Mouse (Mus musculus) embryonic facial prominence, embryonic 15.5 days (tissue): ENCODE measurements at regions not wholly inside any gene's neighbourhood (a gene's known extent, or its start where the extent isn't known, plus 50 kb on each side); places are given as distances from the start of the nearest gene placed in this dataset.

Experiments
- ATAC-seq: fragments of 200-750 bp; cut with Nextera tagmentation; 2 replicates; pipeline ENCODE4 v1.8.0; 2017; ENCODE audit warnings: low read depth, moderate TSS enrichment; ENCODE audit not compliant: insufficient number of reproducible peaks, low FRiP score, low TSS enrichment
- H3K27ac ChIP-seq: fragments of 300-500 bp; sonication (generic); replicated peaks from 2 replicates; pipeline ENCODE4 v1.5.1; 2015; ENCODE audit warnings: mild to moderate bottlenecking, inconsistent platforms
- H3K27me3 ChIP-seq: fragments of 300-500 bp; sonication (generic); 2 replicates; pipeline ENCODE4 v1.6.1; 2015; ENCODE audit warnings: inconsistent platforms
- H3K36me3 ChIP-seq: fragments of 300-500 bp; sonication (generic); 2 replicates; pipeline ENCODE4 v1.6.1; 2015; ENCODE audit warnings: mild to moderate bottlenecking, inconsistent platforms
- H3K4me1 ChIP-seq: fragments of 300-500 bp; sonication (generic); 2 replicates; pipeline ENCODE4 v1.6.1; 2015; ENCODE audit warnings: inconsistent platforms
- H3K4me2 ChIP-seq: fragments of 300-500 bp; sonication (generic); replicated peaks from 2 replicates; pipeline ENCODE4 v1.6.1; 2015; ENCODE audit warnings: mild to moderate bottlenecking, inconsistent platforms
- H3K4me3 ChIP-seq: fragments of 300-500 bp; sonication (generic); replicated peaks from 2 replicates; pipeline ENCODE4 v1.5.1; 2015; ENCODE audit warnings: mild to moderate bottlenecking, inconsistent platforms
- H3K9ac ChIP-seq: fragments of 300-500 bp; sonication (generic); 2 replicates; pipeline ENCODE4 v1.6.1; 2015; ENCODE audit warnings: inconsistent platforms
- H3K9me3 ChIP-seq: fragments of 300-500 bp; sonication (generic); replicated peaks from 2 replicates; pipeline ENCODE4 v1.6.1; 2016; ENCODE audit warnings: inconsistent platforms
- WGBS: fragments of 180-500 bp; shearing (Covaris S2); methylation state at CpG from one replicate; pipeline ENCODE4 v1.1.7; 2015; 5-methylcytosine and 5-hydroxymethylcytosine counted together

DNA sequence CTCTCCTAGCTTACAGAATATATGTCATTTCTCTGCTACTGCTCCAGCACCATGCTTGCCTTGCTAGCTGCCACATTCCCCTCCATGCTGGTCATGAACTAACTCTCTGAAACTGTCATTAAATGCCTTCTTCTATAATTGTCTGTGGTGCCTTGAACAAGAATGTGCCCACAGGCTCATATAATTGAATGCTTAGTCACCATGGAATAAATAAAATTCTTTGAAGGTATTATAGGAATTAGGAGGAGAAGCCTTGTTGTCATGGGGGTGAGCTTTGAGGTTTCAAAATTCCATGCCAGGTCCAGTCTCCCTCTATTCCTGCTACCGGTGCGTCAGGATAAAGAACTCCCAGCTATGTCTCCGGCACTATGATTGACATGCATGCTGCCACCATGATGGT lies 171.9 kb downstream of the Atp6ap1l start:
- Histone ChIP-seq H3K27me3 (no peaks in the 10 kb centered on the region), H3K4me1 (no peaks in the 10 kb centered on the region), H3K27ac (no peak overlapping the region), H3K9ac (no peak overlapping the region), H3K4me3 (no peak overlapping the region), H3K4me2 (no peak overlapping the region), H3K9me3 (no peaks in the 10 kb centered on the region), H3K36me3 (no peaks in the 10 kb centered on the region)
- ATAC-seq, result no peak
- WGBS, result 75% methylated on average over 3 of the region's 3 CpGs

DNA sequence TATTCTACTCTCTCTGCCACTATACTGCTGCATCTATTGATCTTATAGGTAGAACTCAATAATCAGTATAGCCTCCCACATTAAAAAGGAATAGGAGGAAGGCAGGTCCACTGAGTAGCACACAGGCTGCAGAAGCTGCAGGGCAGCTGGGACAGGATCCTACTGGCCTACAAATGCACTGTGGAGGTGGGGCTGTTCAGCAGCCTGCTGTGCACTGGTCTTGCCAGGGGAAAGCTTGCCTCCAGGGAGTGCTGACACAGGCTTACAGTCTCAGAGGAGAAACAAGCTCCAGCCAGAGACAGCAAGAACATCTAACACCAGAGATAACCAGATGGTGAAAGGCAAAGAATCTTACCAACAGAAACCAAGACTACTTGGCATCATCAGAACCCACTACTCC lies 176.1 kb downstream of the Atp6ap1l start:
- Histone ChIP-seq H3K9me3 (no peaks in the 10 kb centered on the region), H3K4me1 (no peaks in the 10 kb centered on the region), H3K36me3 (no peaks in the 10 kb centered on the region), H3K4me2 (no peak overlapping the region), H3K4me3 (no peak overlapping the region), H3K27me3 (no peaks in the 10 kb centered on the region), H3K9ac (no peak overlapping the region), H3K27ac (no peak overlapping the region)
- no peak for ATAC-seq

DNA sequence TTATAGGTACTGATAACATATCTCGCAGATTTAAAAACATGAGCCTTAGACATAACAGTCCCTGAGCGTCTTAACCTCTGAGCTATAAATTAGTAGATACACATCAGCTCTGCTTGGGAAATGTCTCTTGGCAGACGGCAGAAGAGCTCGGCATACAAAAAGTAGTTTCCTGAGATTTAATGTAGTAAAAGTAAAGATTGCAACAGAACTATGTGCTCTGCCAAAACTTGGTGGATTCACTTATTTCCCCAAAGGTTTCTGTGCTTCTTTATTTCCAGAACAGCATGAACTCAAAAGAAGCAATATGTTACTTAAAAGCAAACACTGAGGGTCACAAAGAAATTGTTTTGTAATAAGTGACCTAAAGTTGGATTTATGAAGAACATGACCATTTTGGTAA lies 177.3 kb downstream of the Atp6ap1l start:
- ATAC-seq, result no peak
- Histone ChIP-seq H3K4me3 (no peak overlapping the region), H3K27ac (no peak overlapping the region), H3K4me2 (no peak overlapping the region), H3K9me3 (no peaks in the 10 kb centered on the region), H3K36me3 (no peaks in the 10 kb centered on the region), H3K4me1 (no peaks in the 10 kb centered on the region), H3K9ac (no peak overlapping the region), H3K27me3 (no peaks in the 10 kb centered on the region)
- WGBS, result 48% methylated on average over 4 of the region's 4 CpGs

DNA sequence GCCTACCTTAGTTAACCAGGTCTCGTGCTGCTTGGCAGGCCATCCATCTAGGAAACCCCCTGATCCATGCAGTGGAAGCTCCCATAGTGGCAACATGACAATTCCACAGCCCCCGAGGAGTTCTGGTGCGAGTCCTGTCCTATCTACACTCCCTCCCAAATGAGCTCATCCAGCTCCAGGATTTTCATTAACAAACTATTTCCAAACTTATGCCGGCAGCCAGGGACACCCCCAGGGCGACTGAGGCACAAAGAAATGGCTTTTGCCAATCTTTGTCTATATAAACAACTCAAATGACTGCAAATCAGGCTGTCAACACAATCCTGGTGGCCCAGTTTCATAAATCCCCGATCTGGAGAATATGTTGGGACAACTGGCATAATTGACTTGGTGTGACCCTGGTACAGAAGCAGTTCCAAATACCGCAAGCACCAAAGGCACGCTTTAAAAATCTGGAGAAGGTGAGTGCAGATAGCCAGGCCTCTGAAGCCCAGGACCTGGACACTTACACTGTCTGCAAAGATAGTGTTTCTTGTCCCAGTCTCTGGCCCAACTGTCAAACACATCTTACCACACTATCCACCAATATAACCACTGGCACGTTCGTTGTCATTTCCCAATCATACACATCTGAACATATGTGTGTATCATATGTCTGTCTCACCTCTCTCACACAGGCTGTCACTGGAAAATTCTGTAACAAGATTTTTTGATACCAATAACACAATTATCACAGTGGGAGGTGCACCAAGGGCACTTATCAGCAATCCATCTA lies 179.9 kb downstream of the Atp6ap1l start:
- H3K4me3 ChIP-seq, result no peak overlapping the region
- no peaks in the 10 kb centered on the region for H3K36me3 ChIP-seq
- no peak for ATAC-seq
- H3K9ac ChIP-seq, result no peak overlapping the region
- no peak overlapping the region for H3K4me2 ChIP-seq
- H3K27me3 ChIP-seq, result no peaks in the 10 kb centered on the region
- 73% methylated on average over 10 of the region's 10 CpGs for WGBS
- no peaks in the 10 kb centered on the region for H3K9me3 ChIP-seq
- H3K27ac ChIP-seq, result no peak overlapping the region
- H3K4me1 ChIP-seq, result no peaks in the 10 kb centered on the region

DNA sequence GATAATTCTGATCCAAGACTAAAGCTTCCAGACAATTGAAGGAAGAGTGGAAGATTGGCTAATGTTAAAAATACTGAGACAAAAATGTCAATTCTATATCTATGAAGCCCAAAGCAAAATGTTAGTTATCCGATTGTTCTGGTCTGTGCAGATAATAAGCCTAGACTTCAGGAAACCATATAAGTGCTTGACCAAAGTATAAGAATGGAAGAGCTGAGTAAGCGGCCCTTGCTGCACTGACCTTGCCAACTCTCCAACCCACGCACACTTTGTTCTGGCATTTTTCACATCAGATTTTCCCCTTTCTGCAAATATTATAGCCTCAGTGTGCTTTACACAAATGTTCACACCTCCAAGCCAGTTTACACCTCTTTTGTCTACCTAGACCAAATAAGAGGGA lies 180.6 kb downstream of the Atp6ap1l start:
- H3K27me3 ChIP-seq, result no peaks in the 10 kb centered on the region
- H3K4me3 ChIP-seq, result no peak overlapping the region
- H3K4me2 ChIP-seq, result no peak overlapping the region
- H3K9me3 ChIP-seq, result no peaks in the 10 kb centered on the region
- 89% methylated on average over 3 of the region's 3 CpGs for WGBS
- H3K9ac ChIP-seq, result no peak overlapping the region
- no peaks in the 10 kb centered on the region for H3K36me3 ChIP-seq
- no peak for ATAC-seq
- H3K27ac ChIP-seq, result no peak overlapping the region
- H3K4me1 ChIP-seq, result no peaks in the 10 kb centered on the region

DNA sequence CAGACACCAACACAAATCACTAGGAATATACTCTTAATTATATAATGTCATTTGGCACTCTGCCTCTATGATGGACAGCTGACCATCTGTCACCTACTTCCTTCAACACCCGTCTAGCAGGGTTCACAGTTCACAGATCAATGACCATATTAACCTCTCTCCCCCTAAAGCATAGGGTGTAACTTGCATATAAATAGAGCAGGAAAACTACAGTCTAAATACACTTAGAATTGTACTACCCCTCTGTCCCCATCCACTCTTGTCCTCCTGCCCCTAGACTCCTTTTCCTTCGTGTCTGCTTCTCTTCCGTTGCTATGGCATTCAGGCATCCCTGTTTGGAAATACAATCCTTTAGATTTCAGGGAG lies 181.6 kb downstream of the Atp6ap1l start:
- no peak overlapping the region for H3K9ac ChIP-seq
- H3K27me3 ChIP-seq, result no peaks in the 10 kb centered on the region
- H3K4me2 ChIP-seq, result no peak overlapping the region
- WGBS, result 56% methylated on average over 3 of the region's 3 CpGs
- no peak overlapping the region for H3K27ac ChIP-seq
- no peak overlapping the region for H3K4me3 ChIP-seq
- H3K36me3 ChIP-seq, result no peaks in the 10 kb centered on the region
- no peaks in the 10 kb centered on the region for H3K9me3 ChIP-seq
- no peak for ATAC-seq
- no peaks in the 10 kb centered on the region for H3K4me1 ChIP-seq

DNA sequence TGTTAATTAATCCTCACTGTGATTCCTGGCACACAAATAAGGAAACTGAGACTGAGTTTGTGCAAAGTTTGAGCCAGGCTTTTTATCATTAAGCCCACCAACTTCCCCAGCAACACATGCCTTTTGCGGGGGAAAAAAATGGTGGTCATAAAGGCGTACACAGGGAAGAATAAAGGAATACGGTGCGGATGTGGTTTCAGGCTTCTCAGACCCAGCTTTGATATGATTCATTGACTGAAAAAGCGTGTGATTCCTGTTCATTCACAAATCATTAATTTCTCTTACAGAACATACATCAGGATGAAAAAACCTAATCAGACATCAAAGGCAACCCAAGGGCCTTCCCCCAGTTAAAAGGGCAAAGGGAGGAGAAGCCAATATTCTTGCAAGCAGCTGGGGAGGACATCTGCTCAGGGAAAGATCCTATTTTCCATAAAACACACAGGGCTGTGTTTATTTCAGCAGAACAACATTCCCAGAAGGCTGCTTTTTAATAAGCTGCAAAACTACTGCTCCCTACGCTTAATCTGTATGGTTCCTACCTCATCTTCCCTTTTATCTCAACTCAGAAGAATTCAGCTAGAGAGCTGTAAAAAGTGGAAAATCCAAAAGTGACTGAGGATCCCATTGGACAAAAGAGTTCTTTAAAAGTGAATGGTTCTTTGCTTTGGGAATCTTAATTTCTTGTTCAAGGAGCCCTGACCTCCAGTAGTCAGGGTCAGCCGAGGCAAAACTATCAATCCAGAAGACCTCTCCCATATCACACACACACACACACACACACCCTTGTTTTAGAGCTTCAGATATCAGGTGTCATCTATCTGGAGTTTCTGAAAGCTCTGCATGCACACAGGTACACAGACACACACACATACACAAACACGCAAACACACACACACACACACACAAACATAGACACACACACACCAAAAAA lies 182.3 kb downstream of the Atp6ap1l start:
- no peak for ATAC-seq
- no peaks in the 10 kb centered on the region for H3K4me1 ChIP-seq

DNA sequence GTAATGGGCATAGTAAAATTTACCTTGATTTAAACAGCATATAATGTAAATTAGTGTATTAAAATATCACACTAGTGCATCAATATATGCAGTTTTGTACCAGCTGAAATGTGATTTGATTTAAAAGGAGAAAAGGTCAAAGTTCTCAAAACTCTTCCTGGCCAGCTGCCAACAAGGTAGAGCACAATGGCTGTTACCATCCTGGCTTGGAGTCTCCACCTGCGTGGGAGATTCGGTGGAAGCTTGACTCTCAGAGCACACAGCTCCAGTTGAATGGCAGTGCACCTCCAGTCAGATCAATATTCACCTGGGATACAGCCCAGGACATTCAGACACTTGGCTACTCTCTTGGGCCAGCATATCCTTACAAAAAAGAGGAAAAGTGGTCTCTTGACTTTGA lies 220.8 kb downstream of the Atp6ap1l start:
- Histone ChIP-seq H3K9me3 (no peaks in the 10 kb centered on the region), H3K4me2 (no peak overlapping the region), H3K27ac (no peak overlapping the region), H3K27me3 (no peaks in the 10 kb centered on the region), H3K4me3 (no peak overlapping the region), H3K4me1 (no peaks in the 10 kb centered on the region), H3K9ac (no peak overlapping the region), H3K36me3 (no peaks in the 10 kb centered on the region)
- 81% methylated on average over 2 of the region's 2 CpGs for WGBS
- no peak for ATAC-seq

More for the DNA sequence above, 182.3 kb downstream of the Atp6ap1l start:
- no peak overlapping the region for H3K4me2 ChIP-seq
- H3K36me3 ChIP-seq, result no peaks in the 10 kb centered on the region
- no peaks in the 10 kb centered on the region for H3K27me3 ChIP-seq
- no peak overlapping the region for H3K9ac ChIP-seq
- H3K4me3 ChIP-seq, result no peak overlapping the region
- H3K9me3 ChIP-seq, result no peaks in the 10 kb centered on the region
- H3K27ac ChIP-seq, result no peak overlapping the region
- WGBS, result 67% methylated on average over 8 of the region's 8 CpGs

DNA sequence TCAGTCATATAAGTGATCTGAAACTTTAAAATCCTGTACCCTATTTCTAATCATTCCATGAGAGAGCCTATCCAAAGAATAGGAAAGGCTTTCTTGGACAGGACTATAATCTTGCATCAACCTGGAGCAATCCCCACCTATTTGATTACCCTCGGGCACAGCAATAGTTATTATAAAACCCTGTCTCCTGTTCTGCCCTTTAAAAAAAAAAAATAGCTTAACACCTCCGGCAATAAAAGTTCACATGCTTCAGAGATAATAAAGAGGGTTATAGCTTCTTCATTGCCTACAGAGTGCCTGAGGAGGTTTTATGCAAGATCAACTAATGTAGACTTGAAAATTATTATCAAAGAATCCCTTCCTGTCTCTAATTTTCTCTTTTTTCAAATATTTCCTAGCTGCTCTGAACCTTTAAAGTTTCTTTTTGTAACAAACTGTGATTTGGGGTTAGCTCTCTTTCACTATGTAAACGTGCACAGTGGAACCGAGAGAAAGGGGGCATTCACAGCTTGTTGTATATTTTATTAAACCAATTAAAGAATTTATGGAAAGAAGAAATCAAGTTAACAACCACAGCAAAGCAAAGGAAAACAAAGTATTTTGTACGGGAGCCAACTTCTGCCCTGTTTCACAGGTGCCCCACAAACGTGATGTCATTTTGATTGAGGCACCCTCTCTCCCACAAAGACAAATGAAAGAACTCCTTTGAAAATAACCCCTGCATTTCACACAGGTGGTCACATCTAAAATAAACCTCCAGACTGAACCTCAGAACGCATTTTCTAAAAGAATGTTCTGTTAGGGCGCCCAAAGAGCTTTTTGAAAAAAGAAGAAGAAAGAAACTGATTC lies 225.8 kb downstream of the Atp6ap1l start:
- no peak overlapping the region for H3K27ac ChIP-seq
- no peaks in the 10 kb centered on the region for H3K27me3 ChIP-seq
- H3K4me2 ChIP-seq, result no peak overlapping the region
- WGBS, result 42% methylated on average over 8 of the region's 8 CpGs
- no peaks in the 10 kb centered on the region for H3K36me3 ChIP-seq
- no peak overlapping the region for H3K9ac ChIP-seq
- H3K9me3 ChIP-seq, result no peaks in the 10 kb centered on the region
- H3K4me3 ChIP-seq, result no peak overlapping the region
- H3K4me1 ChIP-seq, result no peaks in the 10 kb centered on the region
- ATAC-seq, result no peak

DNA sequence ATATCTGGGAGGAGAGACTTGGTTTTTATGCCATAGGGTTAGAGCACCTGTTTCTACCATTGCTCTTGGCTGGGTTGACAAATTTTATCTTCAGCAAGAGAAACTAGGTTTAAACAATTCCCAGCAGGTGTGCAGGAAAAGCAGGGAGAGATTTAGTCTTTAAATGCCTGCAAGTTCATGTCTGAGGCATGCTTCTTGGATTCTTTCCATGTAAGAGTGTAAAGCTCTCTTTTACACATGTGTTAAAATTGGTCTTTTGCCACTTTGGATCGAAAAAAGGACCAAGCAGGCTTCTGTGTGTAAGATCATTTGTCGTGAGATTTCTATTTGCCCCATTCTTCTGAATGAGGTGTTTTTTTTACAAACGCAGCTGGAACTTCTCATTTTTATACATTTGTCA lies 231.3 kb downstream of the Atp6ap1l start:
- 67% methylated on average over 3 of the region's 3 CpGs for WGBS
- ATAC-seq, result no peak

DNA sequence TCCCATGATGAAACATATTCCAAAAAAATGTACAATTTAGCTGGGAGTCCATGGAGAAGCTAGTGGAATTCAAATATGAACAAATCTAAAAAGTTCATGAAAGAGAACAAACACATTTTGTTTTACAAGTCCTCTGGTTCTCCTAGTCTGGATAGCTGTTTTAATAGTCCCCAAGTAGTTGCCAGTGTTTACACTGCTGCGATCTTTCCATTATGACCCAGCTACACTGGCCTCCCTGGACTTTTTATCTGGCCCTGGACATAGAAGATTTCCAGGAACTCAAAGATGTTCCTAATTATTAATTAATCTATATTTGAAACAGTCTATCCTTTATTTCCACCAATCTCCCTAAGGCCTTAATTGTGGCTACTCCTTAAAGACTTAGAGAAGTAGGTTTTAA lies 232.1 kb downstream of the Atp6ap1l start:
- H3K9ac ChIP-seq, result no peak overlapping the region

More for the DNA sequence above, 231.3 kb downstream of the Atp6ap1l start:
- Histone ChIP-seq H3K4me3 (no peak overlapping the region), H3K9me3 (no peaks in the 10 kb centered on the region), H3K9ac (no peak overlapping the region), H3K4me2 (no peak overlapping the region), H3K27me3 (no peaks in the 10 kb centered on the region), H3K4me1 (no peaks in the 10 kb centered on the region), H3K36me3 (no peaks in the 10 kb centered on the region), H3K27ac (no peak overlapping the region)

More for the DNA sequence above, 232.1 kb downstream of the Atp6ap1l start:
- no peaks in the 10 kb centered on the region for H3K9me3 ChIP-seq
- ATAC-seq, result no peak
- no peaks in the 10 kb centered on the region for H3K36me3 ChIP-seq
- no peaks in the 10 kb centered on the region for H3K27me3 ChIP-seq
- no peak overlapping the region for H3K27ac ChIP-seq
- 86% methylated on average over 1 of the region's 1 CpGs for WGBS
- H3K4me2 ChIP-seq, result no peak overlapping the region
- no peaks in the 10 kb centered on the region for H3K4me1 ChIP-seq
- no peak overlapping the region for H3K4me3 ChIP-seq
